Mouse (Mus musculus) liver, adult (tissue): ENCODE measurements around the gene Gm4969.

Source experiments
- GATA4 ChIP-seq: IDR thresholded peaks from 2 replicates; pipeline ENCODE4 v1.6.1; 2014; ENCODE audit warnings: mild to moderate bottlenecking, low read length; ENCODE audit not compliant: insufficient replicate concordance

Gene Gm4969

GRCm38 (mm10) chr7:19084277-19084771 is 33.8 kb downstream of the Gm4969 start:
- no peak for TF ChIP-seq GATA4

GRCm38 (mm10) chr7:19083701-19084100 is 34.5 kb downstream of the Gm4969 start, which contains the start of gene Dmpk:
Gene Dmpk, plus strand, starts transcription at chr7:19083849.
- no peak for TF ChIP-seq GATA4

- TF ChIP-seq GATA4: no peak
These were observed 35.1 kb downstream of the Gm4969 start for GRCm38 (mm10) chr7:19083096-19083495.

GRCm38 (mm10) chr7:19082171-19082570 is 36.0 kb downstream of the Gm4969 start:
- no peak for TF ChIP-seq GATA4

- TF ChIP-seq GATA4: no peak
These were observed 37.7 kb downstream of the Gm4969 start for GRCm38 (mm10) chr7:19080451-19080950.

- TF ChIP-seq GATA4: no peak
These were observed 39.4 kb downstream of the Gm4969 start for GRCm38 (mm10) chr7:19078732-19079131.

GRCm38 (mm10) chr7:19077761-19078160 is 40.4 kb downstream of the Gm4969 start:
- TF ChIP-seq GATA4: no peak

- no peak for TF ChIP-seq GATA4
These were observed 41.6 kb downstream of the Gm4969 start for GRCm38 (mm10) chr7:19076586-19076991.

GRCm38 (mm10) chr7:19075723-19076585 is 42.2 kb downstream of the Gm4969 start, which contains the start of gene Dmwd:
Gene Dmwd, plus strand, starts transcription at chr7:19076227.
- no peak for TF ChIP-seq GATA4

GRCm38 (mm10) chr7:19075231-19075630 is 42.9 kb downstream of the Gm4969 start:
- TF ChIP-seq GATA4: no peak

- TF ChIP-seq GATA4: no peak
These were observed 43.7 kb downstream of the Gm4969 start for GRCm38 (mm10) chr7:19074494-19074893.

GRCm38 (mm10) chr7:19073504-19073903 is 44.7 kb downstream of the Gm4969 start:
- TF ChIP-seq GATA4: no peak

GRCm38 (mm10) chr7:19069500-19069899 is 48.7 kb downstream of the Gm4969 start:
- TF ChIP-seq GATA4: no peak

- no peak for TF ChIP-seq GATA4
These were observed 49.5 kb downstream of the Gm4969 start for GRCm38 (mm10) chr7:19068707-19069106.

- no peak for TF ChIP-seq GATA4
These were observed 50.2 kb downstream of the Gm4969 start for GRCm38 (mm10) chr7:19067935-19068334.

- no peak for TF ChIP-seq GATA4
These were observed 51.1 kb downstream of the Gm4969 start for GRCm38 (mm10) chr7:19067063-19067462.
